Mouse (Mus musculus): Measurements from ENCODE around the gene Plxna4.

GRCm38 (mm10) chr6:32498106-32498505 lies 89.9 kb downstream of the Plxna4 start:
- TF ChIP-seq POLR2A (IDR thresholded peaks at IDR 0.05; ENCODE audit: low read depth, low read length): no peak
- TF ChIP-seq CTCF (IDR thresholded peaks at IDR 0.05; ENCODE audit: extremely low read depth, insufficient read length, insufficient replicate concordance, low read depth, low read length): no peak
